Mouse (Mus musculus) E14TG2a.4 (cell line): ENCODE measurements around the gene Dlgap3.
A peak's percentile ranks its signal among the peaks of the same experiment; 100 is the strongest.

ENCODE experiments used
- H3K27me3 ChIP-seq: 2 replicates; pipeline ENCODE4 v1.6.1; 2014; ENCODE audit warnings: low read length, control low read depth; ENCODE audit not compliant: insufficient read depth
- H3K36me3 ChIP-seq: 2 replicates; pipeline ENCODE4 v1.6.1; 2014; ENCODE audit warnings: low read length, control low read depth; ENCODE audit not compliant: insufficient read depth
- H3K4me1 ChIP-seq: replicated peaks from 2 replicates; pipeline ENCODE4 v1.6.1; 2014; ENCODE audit warnings: low read depth, low read length, control low read depth
- H3K4me3 ChIP-seq: replicated peaks from 2 replicates; pipeline ENCODE4 v1.5.1; 2014; ENCODE audit warnings: mild to moderate bottlenecking, low read length
- H3K9me3 ChIP-seq: 2 replicates; pipeline ENCODE4 v1.6.1; 2014; ENCODE audit warnings: low read length, control low read depth
- CTCF ChIP-seq: conservative IDR thresholded peaks from 2 replicates; pipeline ENCODE4 v1.5.1; 2014; ENCODE audit warnings: low read length
- NANOG ChIP-seq: IDR thresholded peaks from 2 replicates; pipeline ENCODE4 v1.6.1; 2014; ENCODE audit warnings: borderline replicate concordance, low read length, mixed read lengths
- POU5F1 ChIP-seq: IDR thresholded peaks from 2 replicates; pipeline ENCODE4 v1.6.1; 2014; ENCODE audit warnings: low read length, borderline replicate concordance

The Dlgap3 gene

GRCm38 (mm10) chr4:127168914-127169345, at the start of gene Dlgap3:
Gene Dlgap3 (plus strand): TSS chr4:127169204.
- peak within 1 kb of the TSS; percentile 90 for H3K4me3 ChIP-seq
- peaks cover 50% of the 10 kb centered on the region for H3K4me1 ChIP-seq
- H3K9me3 ChIP-seq = no peaks in the 10 kb centered on the region
- peaks cover 31% of the 10 kb centered on the region for H3K27me3 ChIP-seq
- no peaks in the 10 kb centered on the region for H3K36me3 ChIP-seq
- TF ChIP-seq CTCF = no peak
- TF ChIP-seq POU5F1 = no peak
- TF ChIP-seq NANOG = no peak

DNA sequence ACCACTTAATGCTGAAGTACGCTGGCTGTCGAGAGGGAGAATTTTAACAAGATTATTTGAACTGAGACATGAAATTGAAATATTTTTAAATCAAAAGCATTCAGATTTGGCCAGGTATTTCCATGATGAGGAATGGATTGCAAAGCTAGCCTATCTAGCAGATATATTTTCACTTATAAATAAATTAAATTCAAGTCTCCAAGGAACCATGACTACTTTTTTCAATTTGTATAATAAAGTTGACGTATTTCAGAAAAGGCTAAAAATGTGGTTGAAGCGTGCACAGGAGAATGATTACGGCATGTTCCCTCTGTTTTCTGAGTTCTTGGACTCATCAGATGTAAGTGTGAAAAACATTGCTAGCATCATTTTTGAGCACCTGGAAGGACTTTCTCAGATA, 45.6 kb upstream of the Dlgap3 start, which contains the start of gene Tmem35b:
TSS of gene Tmem35b (plus strand) at position 301 of the 400 bp plus-strand sequence.
- no peak for TF ChIP-seq CTCF
- no peak for TF ChIP-seq POU5F1
- no peak for TF ChIP-seq NANOG
- H3K4me1 ChIP-seq = peaks cover 49% of the 10 kb centered on the region

GRCm38 (mm10) chr4:127124331-127124730, 44.7 kb upstream of the Dlgap3 start:
- H3K36me3 ChIP-seq = peaks cover 26% of the 10 kb centered on the region
- no peaks in the 10 kb centered on the region for H3K9me3 ChIP-seq
- TF ChIP-seq NANOG = no peak
- no peak for TF ChIP-seq POU5F1
- TF ChIP-seq CTCF = no peak
- H3K4me1 ChIP-seq = peaks cover 52% of the 10 kb centered on the region
- no peaks in the 10 kb centered on the region for H3K27me3 ChIP-seq
- H3K4me3 ChIP-seq = no peak overlapping the region

More for the DNA sequence above, 45.6 kb upstream of the Dlgap3 start, which contains the start of gene Tmem35b:
- Histone ChIP-seq H3K27me3 (no peaks in the 10 kb centered on the region), H3K36me3 (peaks cover 17% of the 10 kb centered on the region), H3K4me3 (no peak within 1 kb of the TSS), H3K9me3 (no peaks in the 10 kb centered on the region)

GRCm38 (mm10) chr4:127125834-127126463, 43.1 kb upstream of the Dlgap3 start:
- Histone ChIP-seq H3K36me3 (peaks cover 30% of the 10 kb centered on the region), H3K27me3 (no peaks in the 10 kb centered on the region), H3K9me3 (no peaks in the 10 kb centered on the region), H3K4me3 (peak overlapping the region; percentile 82), H3K4me1 (peaks cover 52% of the 10 kb centered on the region)
- TF ChIP-seq POU5F1 (no peak), NANOG (no peak), CTCF (no peak)

DNA sequence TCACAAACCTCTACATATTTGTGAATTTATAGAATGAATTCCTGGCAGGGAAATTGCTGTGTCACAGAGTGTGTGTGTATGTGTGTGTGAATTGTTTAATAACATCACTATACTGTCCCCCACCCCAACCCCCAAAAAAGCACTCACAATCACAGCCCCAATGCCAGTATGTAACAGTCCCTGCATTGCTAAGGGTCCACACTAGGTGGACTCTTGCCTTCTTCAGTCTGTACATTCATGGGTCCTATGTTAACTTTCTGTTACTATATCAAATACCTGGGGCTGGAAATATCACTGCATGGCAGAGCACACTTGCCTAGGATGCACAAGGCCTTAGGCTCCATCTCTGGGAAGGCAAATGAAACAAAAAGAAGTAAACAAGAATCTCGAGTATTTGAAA, 34.3 kb upstream of the Dlgap3 start:
- H3K9me3 ChIP-seq = no peaks in the 10 kb centered on the region
- TF ChIP-seq NANOG (no peak), CTCF (no peak), POU5F1 (no peak)
- H3K36me3 ChIP-seq = peaks cover under 1% of the 10 kb centered on the region; the same call in 1 of the 2 replicates
- H3K4me1 ChIP-seq = peaks cover 27% of the 10 kb centered on the region
- no peaks in the 10 kb centered on the region for H3K27me3 ChIP-seq
- no peak overlapping the region for H3K4me3 ChIP-seq

GRCm38 (mm10) chr4:127137591-127137990, 31.4 kb upstream of the Dlgap3 start:
- Histone ChIP-seq H3K4me1 (peaks cover 25% of the 10 kb centered on the region), H3K27me3 (no peaks in the 10 kb centered on the region), H3K9me3 (no peaks in the 10 kb centered on the region), H3K36me3 (no peaks in the 10 kb centered on the region), H3K4me3 (no peak overlapping the region)
- TF ChIP-seq POU5F1 (no peak), CTCF (no peak), NANOG (no peak)

GRCm38 (mm10) chr4:127138486-127138885, 30.5 kb upstream of the Dlgap3 start:
- TF ChIP-seq CTCF = no peak
- no peak for TF ChIP-seq NANOG
- no peak for TF ChIP-seq POU5F1
- Histone ChIP-seq H3K9me3 (no peaks in the 10 kb centered on the region), H3K4me1 (peaks cover 25% of the 10 kb centered on the region), H3K36me3 (no peaks in the 10 kb centered on the region), H3K4me3 (peak overlapping the region; percentile 10; the same call in 1 of the 2 replicates), H3K27me3 (no peaks in the 10 kb centered on the region)

GRCm38 (mm10) chr4:127150031-127150430, 19.0 kb upstream of the Dlgap3 start:
- Histone ChIP-seq H3K4me3 (no peak overlapping the region), H3K4me1 (peaks cover 39% of the 10 kb centered on the region), H3K36me3 (no peaks in the 10 kb centered on the region), H3K27me3 (no peaks in the 10 kb centered on the region), H3K9me3 (no peaks in the 10 kb centered on the region)
- TF ChIP-seq NANOG (no peak), CTCF (no peak), POU5F1 (no peak)

DNA sequence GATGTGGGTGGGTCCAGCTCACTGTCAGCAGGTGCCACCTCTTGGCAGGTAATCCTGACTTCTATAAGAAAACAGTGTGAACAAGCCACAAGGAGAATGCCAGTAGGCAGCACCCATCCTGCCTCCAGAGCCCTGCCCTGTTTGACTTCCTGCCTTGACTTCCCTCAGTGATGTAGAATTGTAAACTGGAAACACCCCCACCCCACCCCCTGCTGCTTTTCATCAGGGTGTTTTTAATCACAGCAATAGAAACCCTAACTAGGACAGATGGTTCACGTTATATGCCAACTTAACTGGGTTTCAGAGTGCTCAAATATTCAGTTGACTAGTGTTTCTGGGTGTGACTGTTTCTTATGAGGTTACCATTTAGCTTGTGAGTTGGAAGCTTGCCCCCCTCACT, 15.7 kb upstream of the Dlgap3 start:
- Histone ChIP-seq H3K27me3 (no peaks in the 10 kb centered on the region), H3K36me3 (no peaks in the 10 kb centered on the region), H3K4me1 (peaks cover 56% of the 10 kb centered on the region), H3K9me3 (no peaks in the 10 kb centered on the region), H3K4me3 (no peak overlapping the region)
- TF ChIP-seq CTCF = no peak
- no peak; the same call in 1 of the 2 replicates for TF ChIP-seq NANOG
- TF ChIP-seq POU5F1 = no peak
